Mouse (Mus musculus): ENCODE measurements at regions not wholly inside any gene's neighbourhood (a gene's known extent, or its start where the extent isn't known, plus 50 kb on each side); places are given as distances from the start of the nearest gene placed in this dataset.

- Histone ChIP-seq H3K79me2 (ENCODE audit: control insufficient read depth, insufficient read depth) (no peaks in the 10 kb centered on the region), H3K4me3 (no peak overlapping the region), H3K36me3 (ENCODE audit: control insufficient read depth, insufficient read depth) (no peaks in the 10 kb centered on the region), H3ac (ENCODE audit: control insufficient read depth, insufficient read length) (no peak overlapping the region), H3K27me3 (ENCODE audit: control insufficient read depth, insufficient read depth, insufficient read length) (no peaks in the 10 kb centered on the region), H3K4me2 (ENCODE audit: low read depth) (no peak overlapping the region)
- TF ChIP-seq POLR2A (IDR thresholded peaks at IDR 0.05; ENCODE audit: insufficient read length, low read depth) (no peak), REST (IDR thresholded peaks at IDR 0.05; ENCODE audit: insufficient read depth, insufficient read length) (no peak), MYOD1 (IDR thresholded peaks at IDR 0.05; ENCODE audit: control insufficient read depth in 1 of 3, insufficient read length in 2 of 3, low read depth in 2 of 3) (no peak)
Measured at GRCm38 (mm10) chr7:69326311-69326710, 577.3 kb upstream of the Arrdc4 start.

GRCm38 (mm10) chr7:69277056-69277705, 528.1 kb upstream of the Arrdc4 start:
- H3ac ChIP-seq (ENCODE audit: control insufficient read depth, insufficient read length), result no peak overlapping the region
- H3K4me3 ChIP-seq, result no peak overlapping the region
- TF ChIP-seq MYOG (IDR thresholded peaks at IDR 0.05; ENCODE audit: control insufficient read depth in 1 of 3, insufficient read depth in 1 of 3, insufficient read length in 2 of 3, low read depth in 2 of 3), result no peak
- no peak for TF ChIP-seq POLR2A (IDR thresholded peaks at IDR 0.05; ENCODE audit: insufficient read length, low read depth)
- no peak for TF ChIP-seq SRF (IDR thresholded peaks at IDR 0.05; ENCODE audit: control insufficient read depth, insufficient read length, low read depth)
- no peak for TF ChIP-seq TCF3 (IDR thresholded peaks at IDR 0.05; ENCODE audit: insufficient read length, low read depth)
- no peak for TF ChIP-seq CEBPB (IDR thresholded peaks at IDR 0.05; ENCODE audit: insufficient read depth, poor library complexity, severe bottlenecking)
- no peak for TF ChIP-seq TCF12 (IDR thresholded peaks at IDR 0.05; ENCODE audit: insufficient read depth, poor library complexity, severe bottlenecking)
- no peak for TF ChIP-seq REST (IDR thresholded peaks at IDR 0.05; ENCODE audit: insufficient read depth, insufficient read length)
- no peak for TF ChIP-seq MYOD1 (IDR thresholded peaks at IDR 0.05; ENCODE audit: control insufficient read depth in 1 of 3, insufficient read length in 2 of 3, low read depth in 2 of 3)
- TF ChIP-seq POLR2AphosphoS2 (IDR thresholded peaks at IDR 0.05; ENCODE audit: insufficient read length, low read depth), result no peak
- no peak for TF ChIP-seq E2F4 (IDR thresholded peaks at IDR 0.05; ENCODE audit: insufficient read depth)
- H3K4me2 ChIP-seq (ENCODE audit: low read depth), result no peak overlapping the region
- H3K27me3 ChIP-seq (ENCODE audit: control insufficient read depth, insufficient read depth, insufficient read length), result no peaks in the 10 kb centered on the region
- no peaks in the 10 kb centered on the region for H3K36me3 ChIP-seq (ENCODE audit: control insufficient read depth, insufficient read depth)
- H3K79me2 ChIP-seq (ENCODE audit: control insufficient read depth, insufficient read depth), result no peaks in the 10 kb centered on the region

DNA sequence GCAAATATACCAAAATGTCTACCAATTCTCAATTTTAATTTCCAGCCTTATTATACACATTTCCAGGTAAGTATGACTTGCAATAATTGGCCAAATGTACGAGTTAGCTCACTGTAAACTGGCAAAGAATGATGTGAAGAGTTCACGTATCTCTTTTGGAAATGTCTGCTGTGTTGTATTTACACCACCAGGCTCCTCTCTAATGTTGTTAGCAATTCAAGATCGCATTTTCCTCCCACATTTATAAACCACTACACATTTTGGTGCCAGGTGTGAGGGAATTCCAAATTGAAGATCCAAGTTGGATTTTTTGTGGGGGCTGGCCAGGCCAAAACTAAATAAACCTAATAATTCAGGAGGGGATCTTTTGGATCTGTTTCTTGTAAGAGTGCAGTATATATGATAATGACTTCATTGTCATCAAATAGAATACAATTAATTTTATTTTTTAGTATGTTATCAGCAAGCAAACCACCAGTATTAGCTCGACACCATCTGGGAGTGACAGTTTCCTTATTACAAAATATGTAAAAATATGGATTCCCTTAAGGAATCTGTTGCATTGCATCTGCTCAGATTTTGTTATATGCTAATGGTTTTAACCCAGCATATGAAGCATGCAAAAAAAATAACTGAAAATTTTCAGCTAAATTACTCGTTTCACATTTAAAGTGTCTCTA, 527.5 kb upstream of the Arrdc4 start:
- no peak overlapping the region for H3ac ChIP-seq (ENCODE audit: control insufficient read depth, insufficient read length)
- TF ChIP-seq MYOD1 (IDR thresholded peaks at IDR 0.05; ENCODE audit: control insufficient read depth in 1 of 3, insufficient read length in 2 of 3, low read depth in 2 of 3), result no peak
- no peak for TF ChIP-seq POLR2AphosphoS2 (IDR thresholded peaks at IDR 0.05; ENCODE audit: insufficient read length, low read depth)
- no peak for TF ChIP-seq REST (IDR thresholded peaks at IDR 0.05; ENCODE audit: insufficient read depth, insufficient read length)
- no peak for TF ChIP-seq TCF3 (IDR thresholded peaks at IDR 0.05; ENCODE audit: insufficient read length, low read depth)
- TF ChIP-seq MAX (IDR thresholded peaks at IDR 0.05; ENCODE audit: low read depth), result no peak
- TF ChIP-seq POLR2A (IDR thresholded peaks at IDR 0.05; ENCODE audit: insufficient read length, low read depth), result no peak
- TF ChIP-seq MYOG (IDR thresholded peaks at IDR 0.05; ENCODE audit: control insufficient read depth in 1 of 3, insufficient read depth in 1 of 3, insufficient read length in 2 of 3, low read depth in 2 of 3), result no peak
- no peak for TF ChIP-seq SRF (IDR thresholded peaks at IDR 0.05; ENCODE audit: control insufficient read depth, insufficient read length, low read depth)
- TF ChIP-seq E2F4 (IDR thresholded peaks at IDR 0.05; ENCODE audit: insufficient read depth), result no peak
- no peak for TF ChIP-seq CEBPB (IDR thresholded peaks at IDR 0.05; ENCODE audit: insufficient read depth, poor library complexity, severe bottlenecking)
- TF ChIP-seq USF1 (IDR thresholded peaks at IDR 0.05; ENCODE audit: low read depth), result no peak
- no peak for TF ChIP-seq TCF12 (IDR thresholded peaks at IDR 0.05; ENCODE audit: insufficient read depth, poor library complexity, severe bottlenecking)

DNA sequence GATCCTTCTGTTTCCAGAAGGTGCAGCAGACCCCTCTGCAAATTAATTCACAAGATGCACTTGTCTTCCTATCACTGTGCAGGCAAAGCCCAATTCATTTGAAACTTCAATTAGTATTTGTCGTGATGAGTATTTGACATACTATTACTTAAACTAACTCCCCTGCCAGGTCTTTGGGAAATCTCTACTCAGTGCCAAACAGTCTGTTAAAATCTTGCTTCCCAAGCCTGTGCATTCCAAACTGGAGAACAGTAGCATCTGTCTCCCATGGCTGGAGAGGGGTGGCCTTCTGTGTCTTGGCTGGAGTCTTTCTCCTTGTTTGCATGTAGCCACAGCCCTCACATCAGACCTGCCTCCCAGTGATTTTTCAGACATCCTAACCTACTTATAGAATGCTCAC, 524.6 kb upstream of the Arrdc4 start:
- no peak overlapping the region for H3K4me2 ChIP-seq (ENCODE audit: low read depth)
- no peaks in the 10 kb centered on the region for H3K36me3 ChIP-seq (ENCODE audit: control insufficient read depth, insufficient read depth)
- no peaks in the 10 kb centered on the region for H3K27me3 ChIP-seq (ENCODE audit: control insufficient read depth, insufficient read depth, insufficient read length)
- H3K4me3 ChIP-seq, result no peak overlapping the region
- TF ChIP-seq POLR2A (IDR thresholded peaks at IDR 0.05; ENCODE audit: insufficient read length, low read depth) (no peak), MYOG (IDR thresholded peaks at IDR 0.05; ENCODE audit: control insufficient read depth in 1 of 3, insufficient read depth in 1 of 3, insufficient read length in 2 of 3, low read depth in 2 of 3) (no peak), CEBPB (IDR thresholded peaks at IDR 0.05; ENCODE audit: insufficient read depth, poor library complexity, severe bottlenecking) (no peak), TCF12 (IDR thresholded peaks at IDR 0.05; ENCODE audit: insufficient read depth, poor library complexity, severe bottlenecking) (no peak), POLR2AphosphoS2 (IDR thresholded peaks at IDR 0.05; ENCODE audit: insufficient read length, low read depth) (no peak), TCF3 (IDR thresholded peaks at IDR 0.05; ENCODE audit: insufficient read length, low read depth) (no peak), REST (IDR thresholded peaks at IDR 0.05; ENCODE audit: insufficient read depth, insufficient read length) (no peak), MYOD1 (IDR thresholded peaks at IDR 0.05; ENCODE audit: control insufficient read depth in 1 of 3, insufficient read length in 2 of 3, low read depth in 2 of 3) (no peak), SRF (IDR thresholded peaks at IDR 0.05; ENCODE audit: control insufficient read depth, insufficient read length, low read depth) (no peak), USF1 (IDR thresholded peaks at IDR 0.05; ENCODE audit: low read depth) (no peak)
- H3K79me2 ChIP-seq (ENCODE audit: control insufficient read depth, insufficient read depth), result no peaks in the 10 kb centered on the region
- H3ac ChIP-seq (ENCODE audit: control insufficient read depth, insufficient read length), result no peak overlapping the region

More for the DNA sequence above, 527.5 kb upstream of the Arrdc4 start:
- no peak overlapping the region for H3K4me2 ChIP-seq (ENCODE audit: low read depth)
- no peaks in the 10 kb centered on the region for H3K36me3 ChIP-seq (ENCODE audit: control insufficient read depth, insufficient read depth)
- H3K79me2 ChIP-seq (ENCODE audit: control insufficient read depth, insufficient read depth), result no peaks in the 10 kb centered on the region
- H3K4me3 ChIP-seq, result no peak overlapping the region
- H3K27me3 ChIP-seq (ENCODE audit: control insufficient read depth, insufficient read depth, insufficient read length), result no peaks in the 10 kb centered on the region
